Mouse (Mus musculus) kidney, adult 2 months (tissue): ENCODE results near the gene Gys1. TPM values are rescaled to one million over a fixed set of nuclear protein-coding genes. Genes with fewer than 3 reads are reported as not detected.
A peak's percentile ranks its signal among the peaks of the same experiment; 100 is the strongest.
"Not testable (repeated sequence)": the region's sequence is repeated elsewhere in the genome, so short reads cannot be mapped to it uniquely, and the experiment has no call there.

Experiments used
- DNase-seq: peaks from one replicate; pipeline ENCODE4 v3.0.0; 2021
- H3K27ac ChIP-seq: fragments of 200-500 bp; 2 replicates; pipeline ENCODE4 v1.5.1; 2012; ENCODE audit warnings: low read depth, low read length, control low read depth, inconsistent platforms; ENCODE audit not compliant: insufficient read depth
- H3K27me3 ChIP-seq: fragments of 200-500 bp; replicated peaks from 2 replicates; pipeline ENCODE4 v1.6.1; 2012; ENCODE audit warnings: mild to moderate bottlenecking, moderate library complexity, low read length, inconsistent platforms; ENCODE audit not compliant: control insufficient read depth, insufficient read depth
- H3K36me3 ChIP-seq: fragments of 200-500 bp; 2 replicates; pipeline ENCODE4 v1.6.1; 2012; ENCODE audit warnings: mild to moderate bottlenecking, moderate library complexity, low read length, inconsistent platforms; ENCODE audit not compliant: control insufficient read depth, insufficient read depth
- H3K4me1 ChIP-seq: fragments of 200-500 bp; 2 replicates; pipeline ENCODE4 v1.6.1; 2011; ENCODE audit warnings: low read length; ENCODE audit not compliant: control insufficient read depth, insufficient read depth
- H3K4me3 ChIP-seq: fragments of 200-500 bp; 2 replicates; pipeline ENCODE4 v1.5.1; 2011; ENCODE audit warnings: mild to moderate bottlenecking, low read depth, low read length, control low read depth; ENCODE audit not compliant: insufficient read depth
- CTCF ChIP-seq: fragments of 200-500 bp; conservative IDR thresholded peaks from 2 replicates; pipeline ENCODE4 v1.5.1; 2011; ENCODE audit warnings: low read depth, mild to moderate bottlenecking, control low read depth, low read length, moderate library complexity, mixed read lengths; ENCODE audit not compliant: insufficient read depth, insufficient read length
- POLR2A ChIP-seq: fragments of 200-500 bp; IDR thresholded peaks from one replicate; pipeline ENCODE4 v1.6.1; 2011; ENCODE audit warnings: low read depth, low read length, control low read depth
- WGBS: fragments of 180-500 bp; shearing (Covaris S2); methylation state at CpG from one replicate; pipeline ENCODE4 v1.1.7; 2018; 5-methylcytosine and 5-hydroxymethylcytosine counted together
- polyA plus RNA-seq: library from polyadenylated mRNA; depleted of rRNA; stranded (reverse); fragments of >200 nt; gene quantifications from 2 replicates; pipeline ENCODE4 v1.2.3, GENCODE M21; 2012

The Gys1 gene
- polyA plus RNA-seq, 1 experiment: 57.4 TPM

- no peak for TF ChIP-seq POLR2A
- TF ChIP-seq CTCF: no peak
- WGBS: 58% methylated on average over 16 of the region's 16 CpGs
- Histone ChIP-seq H3K4me1 (no peaks in the 10 kb centered on the region; the same call in 1 of the 2 replicates), H3K4me3 (peak overlapping the region; percentile 29; the same call in 1 of the 2 replicates), H3K27ac (peak overlapping the region; percentile 7; the same call in 1 of the 2 replicates), H3K36me3 (no peaks in the 10 kb centered on the region), H3K27me3 (no peaks in the 10 kb centered on the region)
- DNase-seq: peak; percentile 77
Observed at GRCm38 (mm10) chr7:45475291-45475969, 40.8 kb downstream of the Gys1 start.

- no peaks in the 10 kb centered on the region for H3K36me3 ChIP-seq
- H3K4me1 ChIP-seq: no peaks in the 10 kb centered on the region; the same call in 1 of the 2 replicates
- WGBS: 31% methylated on average over 1 of the region's 1 CpGs
- no peak for DNase-seq
- H3K27ac ChIP-seq: no peak overlapping the region
- TF ChIP-seq POLR2A: no peak
- TF ChIP-seq CTCF: no peak
- H3K4me3 ChIP-seq: no peak overlapping the region
- no peaks in the 10 kb centered on the region for H3K27me3 ChIP-seq
Observed at GRCm38 (mm10) chr7:45476453-45476852, 41.8 kb downstream of the Gys1 start.

GRCm38 (mm10) chr7:45477003-45477402, 42.4 kb downstream of the Gys1 start:
- no peaks in the 10 kb centered on the region for H3K27me3 ChIP-seq
- no peaks in the 10 kb centered on the region for H3K36me3 ChIP-seq
- no peak overlapping the region for H3K4me3 ChIP-seq
- H3K27ac ChIP-seq: no peak overlapping the region
- TF ChIP-seq CTCF (peak; percentile 73), POLR2A (no peak)
- H3K4me1 ChIP-seq: no peaks in the 10 kb centered on the region; the same call in 1 of the 2 replicates
- 2% methylated on average over 3 of the region's 3 CpGs for WGBS
- peak; percentile 78 for DNase-seq

- no peak overlapping the region for H3K4me3 ChIP-seq
- TF ChIP-seq CTCF (no peak), POLR2A (no peak)
- WGBS: 96% methylated on average over 7 of the region's 7 CpGs
- no peaks in the 10 kb centered on the region for H3K36me3 ChIP-seq
- H3K4me1 ChIP-seq: no peaks in the 10 kb centered on the region; the same call in 1 of the 2 replicates
- no peaks in the 10 kb centered on the region for H3K27me3 ChIP-seq
- H3K27ac ChIP-seq: no peak overlapping the region
- no peak for DNase-seq
Observed at GRCm38 (mm10) chr7:45478774-45479173, 44.1 kb downstream of the Gys1 start.

- peak; percentile 23 for DNase-seq
- not testable (repeated sequence) for H3K36me3 ChIP-seq, H3K27me3 ChIP-seq, H3K4me3 ChIP-seq, H3K4me1 ChIP-seq, H3K27ac ChIP-seq
- WGBS: 59% methylated on average over 4 of the region's 4 CpGs
Observed at GRCm38 (mm10) chr7:45480310-45480709, 45.7 kb downstream of the Gys1 start.

GRCm38 (mm10) chr7:45481374-45481927, 46.8 kb downstream of the Gys1 start, which contains the start of gene Tulp2:
Gene Tulp2, plus strand, starts transcription at chr7:45481877.
- Histone ChIP-seq H3K36me3 (no peaks in the 10 kb centered on the region), H3K27ac (no peak within 1 kb of the TSS), H3K4me1 (no peaks in the 10 kb centered on the region; the same call in 1 of the 2 replicates), H3K4me3 (no peak within 1 kb of the TSS), H3K27me3 (no peaks in the 10 kb centered on the region)
- no peak for TF ChIP-seq POLR2A
- TF ChIP-seq CTCF: no peak
- 46% methylated on average over 15 of the region's 15 CpGs for WGBS
- DNase-seq: peak; percentile 85

GRCm38 (mm10) chr7:45482166-45482565, 47.5 kb downstream of the Gys1 start:
- no peaks in the 10 kb centered on the region for H3K36me3 ChIP-seq
- H3K4me3 ChIP-seq: no peak overlapping the region
- H3K4me1 ChIP-seq: no peaks in the 10 kb centered on the region; the same call in 1 of the 2 replicates
- no peak for TF ChIP-seq CTCF
- TF ChIP-seq POLR2A: no peak
- WGBS: 94% methylated on average over 1 of the region's 1 CpGs
- H3K27me3 ChIP-seq: no peaks in the 10 kb centered on the region
- no peak overlapping the region for H3K27ac ChIP-seq
- DNase-seq: no peak

GRCm38 (mm10) chr7:45484985-45485384, 50.3 kb downstream of the Gys1 start:
- H3K4me3 ChIP-seq, H3K4me1 ChIP-seq, H3K36me3 ChIP-seq, H3K27ac ChIP-seq, DNase-seq, H3K27me3 ChIP-seq: not testable (repeated sequence)
- WGBS: 93% methylated on average over 5 of the region's 5 CpGs
